Mouse (Mus musculus): ENCODE measurements around the gene Daw1.
A peak's percentile ranks its signal among the peaks of the same experiment; 100 is the strongest.

The Daw1 gene

GRCm38 (mm10) chr1:83159603-83160002 lies at the start of gene Daw1:
TSS of gene Daw1 (plus strand) at chr1:83159752.
- peak; percentile 47 for DNase-seq

GRCm38 (mm10) chr1:83110992-83111391 lies 48.6 kb upstream of the Daw1 start:
- no peak for DNase-seq

GRCm38 (mm10) chr1:83111726-83112125 lies 47.8 kb upstream of the Daw1 start:
- DNase-seq, result no peak

GRCm38 (mm10) chr1:83116447-83117137 lies 43.0 kb upstream of the Daw1 start, which contains the start of gene Ccl20:
TSS of gene Ccl20 (plus strand) at chr1:83116766.
- DNase-seq, result no peak

- DNase-seq, result no peak
These were observed 42.3 kb upstream of the Daw1 start for GRCm38 (mm10) chr1:83117217-83117616.

GRCm38 (mm10) chr1:83117661-83118060 lies 41.9 kb upstream of the Daw1 start:
- no peak for DNase-seq

GRCm38 (mm10) chr1:83119903-83120302 lies 39.6 kb upstream of the Daw1 start:
- DNase-seq, result no peak

- DNase-seq, result no peak
These were observed 39.2 kb upstream of the Daw1 start for GRCm38 (mm10) chr1:83120312-83120711.

- no peak for DNase-seq
These were observed 36.4 kb upstream of the Daw1 start for GRCm38 (mm10) chr1:83123201-83123600.

GRCm38 (mm10) chr1:83135829-83136228 lies 23.7 kb upstream of the Daw1 start:
- no peak for DNase-seq

GRCm38 (mm10) chr1:83137847-83138246 lies 21.7 kb upstream of the Daw1 start:
- no peak for DNase-seq

- DNase-seq, result no peak
These were observed 20.8 kb upstream of the Daw1 start for GRCm38 (mm10) chr1:83138721-83139120.

- no peak for DNase-seq
These were observed 18.0 kb upstream of the Daw1 start for GRCm38 (mm10) chr1:83141510-83141909.

GRCm38 (mm10) chr1:83142055-83142454 lies 17.5 kb upstream of the Daw1 start:
- no peak for DNase-seq

GRCm38 (mm10) chr1:83146547-83146946 lies 13.0 kb upstream of the Daw1 start:
- DNase-seq, result no peak

- DNase-seq, result no peak
These were observed 9.3 kb upstream of the Daw1 start for GRCm38 (mm10) chr1:83150227-83150626.

GRCm38 (mm10) chr1:83152961-83153360 lies 6.6 kb upstream of the Daw1 start:
- no peak for DNase-seq

- no peak for DNase-seq
These were observed 2.7 kb upstream of the Daw1 start for GRCm38 (mm10) chr1:83156876-83157275.

GRCm38 (mm10) chr1:83161658-83162057 lies 2.1 kb downstream of the Daw1 start:
- DNase-seq, result no peak

GRCm38 (mm10) chr1:83164027-83164426 lies 4.5 kb downstream of the Daw1 start:
- no peak for DNase-seq

GRCm38 (mm10) chr1:83169158-83169557 lies 9.6 kb downstream of the Daw1 start:
- DNase-seq, result no peak

GRCm38 (mm10) chr1:83175985-83176384 lies 16.4 kb downstream of the Daw1 start:
- DNase-seq, result no peak

- DNase-seq, result no peak
These were observed 20.0 kb downstream of the Daw1 start for GRCm38 (mm10) chr1:83179531-83179930.

GRCm38 (mm10) chr1:83181418-83181817 lies 21.9 kb downstream of the Daw1 start:
- DNase-seq, result no peak

GRCm38 (mm10) chr1:83187154-83187553 lies 27.6 kb downstream of the Daw1 start:
- DNase-seq, result peak; percentile 29

Data from liver (tissue).